Mouse (Mus musculus): ENCODE measurements at regions not wholly inside any gene's neighbourhood (a gene's known extent, or its start where the extent isn't known, plus 50 kb on each side); places are given as distances from the start of the nearest gene placed in this dataset.
A peak's percentile ranks its signal among the peaks of the same experiment; 100 is the strongest.

- DNase-seq (ENCODE audit: inconsistent ontology term), result no peak
Measured at GRCm38 (mm10) chr6:10354135-10354534, 1405.9 kb downstream of the Nxph1 start.

GRCm38 (mm10) chr6:10365138-10365537, 1416.9 kb downstream of the Nxph1 start:
- DNase-seq (ENCODE audit: inconsistent ontology term), result no peak

- DNase-seq (ENCODE audit: inconsistent ontology term), result no peak
Measured at GRCm38 (mm10) chr6:10374468-10374867, 1426.2 kb downstream of the Nxph1 start.

- no peak for DNase-seq (ENCODE audit: inconsistent ontology term)
Measured at GRCm38 (mm10) chr6:10424636-10425035, 1476.4 kb downstream of the Nxph1 start.

- peak; percentile 14 for DNase-seq (ENCODE audit: inconsistent ontology term)
Measured at GRCm38 (mm10) chr6:10425506-10425905, 1477.3 kb downstream of the Nxph1 start.

- DNase-seq (ENCODE audit: inconsistent ontology term), result no peak
Measured at GRCm38 (mm10) chr6:10443206-10443605, 1464.1 kb downstream of the Ndufa4 start.

- no peak for DNase-seq (ENCODE audit: inconsistent ontology term)
Measured at GRCm38 (mm10) chr6:10456044-10456443, 1451.3 kb downstream of the Ndufa4 start.

- DNase-seq (ENCODE audit: inconsistent ontology term), result peak; percentile 15
Measured at GRCm38 (mm10) chr6:10468967-10469366, 1438.3 kb downstream of the Ndufa4 start.

Data from Muller cell, postnatal 12 days (primary cell).